Mouse (Mus musculus) embryonic fibroblast, embryonic 13.5 days (primary cell): Measurements from ENCODE around the gene Rnf227.

Experiments
- CTCF ChIP-seq: IDR thresholded peaks from 2 replicates; pipeline ENCODE4 v1.5.1; 2011; ENCODE audit warnings: mild to moderate bottlenecking, control low read depth, low read length, moderate library complexity, borderline replicate concordance; ENCODE audit not compliant: insufficient read depth
- POLR2A ChIP-seq: IDR thresholded peaks from 2 replicates; pipeline ENCODE4 v1.6.1; 2011; ENCODE audit warnings: low read depth, mild to moderate bottlenecking, control low read depth, low read length, moderate library complexity

GRCm38 (mm10) chr11:69388680-69389079 is 48.4 kb downstream of the Rnf227 start:
- TF ChIP-seq CTCF = no peak
- no peak for TF ChIP-seq POLR2A
